Mouse (Mus musculus) gastrocnemius, adult 2 months (tissue): ENCODE results near the gene Isoc2a. TPM values are rescaled to one million over a fixed set of nuclear protein-coding genes. Genes with fewer than 3 reads are reported as not detected.
A peak's percentile ranks its signal among the peaks of the same experiment; 100 is the strongest.

Experiments used
- DNase-seq: peaks from one replicate; pipeline ENCODE4 v3.0.0; 2022
- H3K27ac ChIP-seq: fragments of 200-600 bp; 2 replicates; pipeline ENCODE4 v1.8.1; 2022; ENCODE audit warnings: mild to moderate bottlenecking
- H3K4me3 ChIP-seq: fragments of 200-600 bp; 2 replicates; pipeline ENCODE4 v1.8.1; 2022; ENCODE audit warnings: mild to moderate bottlenecking, moderate library complexity
- CTCF ChIP-seq: fragments of 200-600 bp; IDR thresholded peaks from 2 replicates; pipeline ENCODE4 v1.8.1; 2022; ENCODE audit warnings: antibody characterized with exemption, mild to moderate bottlenecking, moderate library complexity
- intact Hi-C: fragments of 180-260 bp; cut with DNase I; formaldehyde crosslinking; loops from one replicate; pipeline ENCODE4 v1.15.1; 2025
- total RNA-seq, 2 experiments: library from RNA; stranded (reverse); gene quantifications; 2 replicates each; pipeline ENCODE4 v1.2.3; 2021

The Isoc2a gene
- total RNA-seq, 2 experiments from 2014 or later: 26.4 to 33.5 TPM

DNA sequence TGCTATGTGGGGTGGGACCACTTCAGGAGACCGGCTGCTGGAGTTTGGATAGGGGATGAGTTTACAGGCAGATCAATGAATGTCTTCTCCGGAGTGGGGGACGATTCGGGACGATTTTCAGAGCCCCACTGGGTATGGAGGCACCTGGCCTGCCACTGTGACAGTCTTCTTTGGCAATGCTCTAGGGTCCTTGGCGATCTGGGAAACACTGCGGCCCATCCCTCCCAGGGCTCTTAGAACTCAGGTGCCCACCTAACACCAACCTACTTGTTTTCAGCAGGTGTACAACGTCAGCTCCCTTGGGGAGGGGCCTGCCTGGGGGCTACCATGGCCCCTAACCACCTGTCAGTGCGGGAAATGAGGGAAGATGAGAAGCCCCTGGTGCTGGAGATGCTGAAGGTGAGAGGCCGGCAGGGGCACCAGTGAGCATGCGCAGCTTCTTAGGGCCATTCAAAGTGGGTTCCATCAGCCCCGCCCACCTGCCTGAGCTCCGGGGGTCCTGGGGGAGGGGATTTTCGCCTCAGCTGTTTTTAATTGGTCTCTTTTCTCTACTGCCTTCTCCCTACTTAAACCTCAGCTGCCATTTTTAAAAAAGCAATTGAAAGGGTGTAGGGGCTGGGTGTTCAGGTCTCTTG lies 46.1 kb downstream of the Isoc2a start:
- intact Hi-C loops: no loop called here
- peak; percentile 49 for TF ChIP-seq CTCF
- H3K27ac ChIP-seq: peak overlapping the region; percentile 84
- peak overlapping the region; percentile 74 for H3K4me3 ChIP-seq
- peak; percentile 57 for DNase-seq

DNA sequence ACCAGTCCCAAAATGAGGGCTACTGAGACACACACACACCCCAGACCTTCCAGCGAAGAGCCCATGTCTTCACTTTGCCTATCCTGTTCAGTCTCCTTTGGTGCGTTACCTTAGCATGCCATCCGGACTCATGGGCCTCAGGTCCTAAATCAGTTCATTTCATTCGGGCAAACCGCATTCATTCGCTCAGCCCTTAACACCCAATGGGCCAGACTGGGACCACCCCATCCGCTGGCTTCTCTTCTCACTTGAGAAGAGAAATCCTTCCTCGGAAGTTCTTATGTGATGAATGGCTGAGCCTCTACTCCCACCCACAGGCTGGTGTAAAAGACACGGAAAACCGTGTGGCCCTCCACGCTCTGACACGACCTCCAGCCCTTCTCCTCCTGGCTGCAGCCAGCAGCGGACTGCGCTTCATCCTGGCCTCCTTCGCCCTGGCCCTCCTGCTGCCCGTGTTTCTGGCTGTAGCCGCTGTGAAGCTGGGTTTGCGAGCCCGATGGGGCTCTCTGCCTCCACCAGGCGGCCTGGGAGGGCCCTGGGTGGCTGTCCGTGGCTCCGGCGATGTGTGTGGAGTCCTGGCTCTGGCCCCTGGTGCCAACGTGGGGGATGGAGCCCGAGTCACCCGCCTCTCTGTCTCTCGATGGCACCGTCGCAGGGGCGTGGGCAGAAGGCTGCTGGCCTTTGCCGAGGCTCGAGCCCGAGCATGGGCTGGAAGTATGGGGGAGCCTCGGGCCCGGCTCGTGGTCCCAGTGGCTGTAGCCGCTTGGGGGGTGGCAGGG lies 46.8 kb downstream of the Isoc2a start:
- peak; percentile 55 for TF ChIP-seq CTCF
- Histone ChIP-seq H3K27ac (peak overlapping the region; percentile 84), H3K4me3 (peak overlapping the region; percentile 74)
- peak; percentile 73 for DNase-seq
- intact Hi-C loops: no loop called here

DNA sequence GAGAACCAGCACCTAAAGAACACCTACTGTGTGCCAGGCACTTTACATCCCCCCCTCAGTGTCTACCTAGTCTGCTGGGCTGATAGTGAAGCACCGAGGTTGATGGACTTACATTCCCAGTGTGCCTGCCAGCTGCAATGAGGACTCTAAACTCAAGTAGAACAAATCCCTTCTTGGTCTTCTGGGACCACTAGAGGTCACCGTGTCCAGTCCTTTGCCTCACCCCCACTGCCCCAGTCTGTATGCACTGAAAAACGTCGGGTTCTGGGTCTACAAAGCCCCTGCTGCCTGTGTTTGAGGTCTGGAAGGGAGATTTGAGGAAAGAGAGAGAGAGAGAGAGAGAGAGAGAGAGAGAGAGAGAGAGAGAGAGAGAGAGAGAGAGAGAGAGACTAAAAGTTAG lies 47.5 kb downstream of the Isoc2a start:
- H3K27ac ChIP-seq: peak overlapping the region; percentile 84
- no peak for DNase-seq
- TF ChIP-seq CTCF: no peak
- H3K4me3 ChIP-seq: peak overlapping the region; percentile 74
- intact Hi-C loops: no loop called here

DNA sequence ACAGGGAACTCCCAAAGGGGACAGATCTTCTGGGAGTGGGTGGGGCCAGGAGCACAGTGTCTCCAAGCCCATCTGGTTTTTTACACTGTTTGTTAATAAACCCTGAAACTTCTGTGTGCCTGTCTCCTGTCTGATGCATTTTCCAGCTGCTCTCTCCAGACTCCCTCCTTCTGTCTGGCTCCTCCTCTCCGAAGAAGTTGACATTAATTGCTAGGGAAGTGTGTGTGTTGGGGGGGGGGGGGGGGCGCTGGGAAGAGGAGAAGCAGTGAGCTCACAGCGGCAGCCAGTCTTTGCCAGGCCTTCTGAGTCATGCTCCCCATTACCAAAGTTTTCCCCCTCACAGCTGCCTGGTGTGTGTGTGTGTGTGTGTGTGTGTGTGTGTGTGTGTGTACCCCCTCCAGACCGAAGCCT lies 47.9 kb downstream of the Isoc2a start:
- TF ChIP-seq CTCF: no peak
- H3K27ac ChIP-seq: peak overlapping the region; percentile 86
- DNase-seq: peak; percentile 74
- intact Hi-C loops: no loop called here
- peak overlapping the region; percentile 74 for H3K4me3 ChIP-seq

DNA sequence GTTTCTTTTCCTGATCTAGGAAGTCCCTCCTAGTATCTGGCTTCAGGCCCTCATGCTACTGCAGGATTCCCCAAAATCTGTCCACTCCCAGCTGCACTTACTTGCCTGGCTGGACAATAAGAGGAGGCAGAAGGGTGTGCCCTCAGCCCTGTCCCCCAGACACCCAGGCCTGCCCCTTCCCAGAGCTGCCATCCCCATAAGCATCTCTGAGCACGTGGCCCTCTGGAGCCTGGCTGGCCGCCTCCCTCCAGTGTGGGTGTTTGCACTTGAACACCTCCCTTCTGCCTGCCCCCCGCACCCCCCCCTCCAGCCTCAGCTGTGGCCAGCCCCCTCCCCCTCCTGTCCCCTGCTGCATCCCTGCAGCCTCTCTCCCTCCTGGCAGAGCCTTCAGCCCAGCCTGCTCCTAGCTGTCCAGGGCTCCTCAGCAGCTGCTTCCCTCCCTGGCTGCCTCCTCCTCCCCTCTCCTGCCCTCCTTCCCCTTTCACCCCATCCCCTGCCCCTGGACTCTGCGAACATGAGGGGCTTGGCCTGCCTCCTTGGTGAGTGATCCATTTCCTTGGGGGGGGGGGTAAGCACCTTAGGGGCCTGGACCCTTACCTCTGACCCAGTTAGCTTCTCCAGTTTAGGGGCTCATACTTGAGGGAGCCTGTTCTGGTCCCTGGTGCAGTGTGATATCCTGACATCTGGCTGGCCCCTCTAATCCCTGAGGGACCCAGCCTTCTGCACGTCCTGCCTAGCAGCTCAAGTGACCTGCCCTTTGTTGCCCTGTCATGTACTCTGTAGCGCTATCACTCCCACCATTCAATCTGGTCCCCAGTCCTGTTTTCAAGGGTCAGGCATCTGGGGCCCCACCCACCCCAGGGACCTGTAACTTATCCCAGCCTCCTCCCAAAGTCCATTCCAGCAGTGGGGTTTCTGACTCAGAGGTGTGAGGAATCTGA lies 48.8 kb downstream of the Isoc2a start, which contains the start of gene Ssc5d:
TSS of gene Ssc5d (plus strand) at position 345 of the 941 bp plus-strand sequence.
- no peak for TF ChIP-seq CTCF
- H3K4me3 ChIP-seq: peak within 1 kb of the TSS; percentile 74
- H3K27ac ChIP-seq: peak within 1 kb of the TSS; percentile 86
- intact Hi-C loops: no loop called here
- peak; percentile 82 for DNase-seq

DNA sequence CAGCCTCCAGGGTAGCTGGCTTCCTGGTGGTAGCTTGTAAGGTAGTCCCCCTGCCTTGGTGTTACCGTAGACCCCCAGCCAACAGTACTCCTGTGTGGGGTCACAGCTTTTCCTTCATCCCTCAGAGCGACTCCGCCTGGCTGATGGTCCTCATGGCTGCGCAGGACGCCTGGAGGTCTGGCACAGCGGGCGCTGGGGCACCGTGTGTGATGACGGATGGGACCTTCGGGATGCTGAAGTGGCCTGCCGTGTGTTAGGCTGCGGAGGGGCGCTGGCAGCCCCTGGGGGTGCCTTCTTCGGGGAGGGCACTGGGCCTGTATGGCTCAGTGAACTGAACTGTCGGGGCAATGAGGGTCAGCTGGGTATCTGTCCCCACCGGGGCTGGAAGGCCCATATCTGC lies 49.9 kb downstream of the Isoc2a start:
- no peak for TF ChIP-seq CTCF
- DNase-seq: no peak
- peak overlapping the region; percentile 57 for H3K4me3 ChIP-seq
- H3K27ac ChIP-seq: peak overlapping the region; percentile 86
- intact Hi-C loops: no loop called here

DNA sequence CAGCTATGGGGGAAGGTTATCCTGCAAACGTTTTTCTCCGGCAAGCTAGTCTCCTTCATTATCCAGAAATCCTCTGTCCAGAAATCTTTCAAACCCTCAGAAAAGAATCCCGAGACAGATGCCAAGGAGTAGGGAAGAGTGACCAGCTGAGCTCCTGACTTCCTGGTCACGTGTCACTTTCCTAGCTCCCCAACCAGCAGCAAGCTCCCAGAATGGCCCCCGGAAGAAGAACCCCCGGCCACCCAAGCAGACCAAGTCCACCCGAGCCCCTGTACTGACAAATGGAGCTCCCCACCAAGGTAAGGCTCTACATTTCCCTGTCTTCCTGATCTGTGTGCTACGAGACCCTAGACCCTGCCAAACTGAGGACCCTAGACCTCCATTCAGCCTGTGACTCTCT lies 50.8 kb downstream of the Isoc2a start:
- intact Hi-C loops: no loop called here
- H3K27ac ChIP-seq: peak overlapping the region; percentile 86
- TF ChIP-seq CTCF: no peak
- H3K4me3 ChIP-seq: peak overlapping the region; percentile 57
- no peak for DNase-seq

DNA sequence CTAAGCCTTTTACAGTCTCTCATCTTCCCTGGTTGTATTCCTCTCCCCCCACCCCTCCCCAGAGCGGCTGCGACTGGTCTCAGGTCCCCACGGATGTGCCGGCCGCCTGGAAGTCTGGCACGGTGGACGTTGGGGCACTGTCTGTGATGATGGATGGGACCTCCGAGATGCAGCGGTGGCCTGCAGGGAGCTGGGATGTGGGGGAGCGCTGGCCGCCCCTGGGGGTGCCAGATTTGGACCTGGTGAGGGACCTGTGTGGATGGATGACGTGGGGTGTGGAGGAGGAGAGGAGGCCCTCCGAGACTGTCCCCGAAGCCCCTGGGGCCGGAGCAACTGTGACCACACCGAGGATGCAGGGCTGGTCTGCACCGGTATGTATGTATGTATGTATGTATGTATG lies 51.4 kb downstream of the Isoc2a start:
- TF ChIP-seq CTCF: no peak
- intact Hi-C loops: no loop called here
- H3K4me3 ChIP-seq: peak overlapping the region; percentile 57
- H3K27ac ChIP-seq: peak overlapping the region; percentile 86; the same call in 1 of the 2 replicates
- DNase-seq: no peak

DNA sequence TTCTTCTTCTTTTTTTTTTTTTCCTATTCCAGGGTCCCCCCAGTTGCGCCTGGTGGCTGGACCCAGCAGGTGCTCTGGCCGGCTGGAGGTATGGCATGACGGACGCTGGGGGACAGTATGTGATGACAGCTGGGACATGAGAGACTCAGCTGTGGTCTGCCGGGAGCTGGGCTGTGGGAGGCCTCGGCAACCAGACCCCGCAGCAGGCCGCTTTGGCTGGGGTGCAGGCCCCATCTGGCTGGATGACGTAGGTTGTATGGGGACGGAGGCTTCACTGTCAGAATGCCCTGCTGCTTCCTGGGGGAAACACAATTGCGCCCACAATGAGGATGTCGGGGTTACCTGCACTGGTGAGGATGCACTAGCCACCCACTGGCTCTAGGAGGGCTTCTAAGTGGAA lies 56.1 kb downstream of the Isoc2a start:
- H3K27ac ChIP-seq: no peak overlapping the region
- DNase-seq: no peak
- H3K4me3 ChIP-seq: no peak overlapping the region
- TF ChIP-seq CTCF: no peak
- intact Hi-C loops: no loop called here

DNA sequence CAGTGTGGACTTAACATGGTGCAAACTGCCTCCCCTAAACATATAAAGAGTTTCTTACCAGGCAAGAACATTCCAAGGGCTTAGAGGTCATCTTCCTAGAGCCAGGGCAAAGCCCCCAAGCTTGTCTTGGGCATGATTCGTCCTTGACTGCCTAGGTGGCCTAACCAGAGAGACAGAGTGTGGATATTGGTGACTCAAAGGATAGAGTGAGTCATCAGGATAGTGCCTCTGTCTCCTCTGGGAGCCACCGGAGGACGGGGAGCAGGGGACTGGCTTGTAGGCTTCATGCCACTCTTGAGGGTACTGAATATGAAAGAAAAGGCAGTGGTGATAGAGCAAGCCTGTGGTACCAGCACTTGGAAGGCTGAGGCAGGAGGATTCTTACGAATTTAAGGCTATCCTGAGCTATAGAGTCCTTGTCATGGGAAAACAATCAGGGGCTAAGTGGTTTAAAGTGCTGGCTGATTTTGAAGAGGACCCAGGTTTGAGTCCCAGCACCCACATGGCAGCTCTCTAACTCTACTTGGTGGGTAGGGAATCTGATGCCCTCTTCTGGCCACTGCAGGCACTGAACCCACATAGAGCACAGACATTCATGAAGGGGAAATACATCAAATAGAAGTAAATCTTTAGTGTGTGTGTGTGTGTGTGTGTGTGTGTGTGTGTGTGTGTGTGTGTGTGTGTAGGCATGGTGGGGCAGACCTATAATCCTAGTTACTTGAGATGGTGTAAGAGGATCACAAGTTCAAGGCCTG lies 57.4 kb downstream of the Isoc2a start:
- Histone ChIP-seq H3K27ac (no peak overlapping the region), H3K4me3 (no peak overlapping the region)
- intact Hi-C loops: no loop called here

DNA sequence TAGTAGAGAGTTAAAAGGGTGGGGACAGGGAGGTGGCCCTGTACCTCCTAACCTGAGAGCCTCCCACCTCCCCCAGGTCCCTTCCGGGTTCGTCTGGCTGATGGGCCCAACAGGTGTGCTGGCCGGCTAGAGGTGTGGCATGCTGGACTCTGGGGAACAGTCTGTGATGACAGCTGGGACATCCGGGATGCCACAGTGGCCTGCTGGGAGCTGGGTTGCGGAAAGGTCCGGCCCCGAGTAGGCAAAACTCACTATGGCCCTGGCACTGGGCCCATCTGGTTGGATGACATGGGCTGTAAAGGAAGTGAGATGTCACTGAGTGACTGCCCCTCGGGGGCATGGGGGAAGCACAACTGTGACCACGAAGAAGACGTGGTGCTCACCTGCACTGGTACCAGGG lies 59.9 kb downstream of the Isoc2a start:
- DNase-seq: no peak
- Histone ChIP-seq H3K27ac (no peak overlapping the region), H3K4me3 (no peak overlapping the region)
- intact Hi-C loops: no loop called here
- no peak for TF ChIP-seq CTCF

More for the DNA sequence above, 57.4 kb downstream of the Isoc2a start:
- peak; percentile 27; the same call in 1 of the 2 replicates for TF ChIP-seq CTCF
- no peak for DNase-seq

DNA sequence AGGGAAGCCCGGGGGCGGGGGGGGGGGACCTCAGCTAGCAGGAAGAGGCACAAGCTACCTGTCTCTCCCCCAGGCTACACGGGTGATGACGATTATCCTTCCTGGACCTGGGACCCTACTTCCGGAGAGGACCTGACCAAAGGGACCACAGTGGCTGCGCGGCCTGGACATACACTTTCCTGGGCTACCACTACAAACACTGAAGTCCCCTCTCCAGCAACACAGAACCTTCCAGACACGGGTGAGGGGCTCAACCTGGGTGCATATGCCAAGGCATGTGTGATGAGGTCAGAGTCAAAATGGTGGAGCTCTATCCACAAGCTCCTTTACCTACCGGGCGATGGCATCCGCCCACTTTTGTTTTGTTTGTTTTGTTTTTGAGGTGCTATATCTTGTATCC lies 60.4 kb downstream of the Isoc2a start:
- Histone ChIP-seq H3K27ac (no peak overlapping the region), H3K4me3 (no peak overlapping the region)
- no peak for TF ChIP-seq CTCF
- intact Hi-C loops: no loop called here
- DNase-seq: no peak
